Mouse (Mus musculus) CD4-positive, CD25-positive, alpha-beta regulatory T cell, adult 4 months (primary cell): ENCODE data around the gene Mfsd14b. TPM values are rescaled to one million over a fixed set of nuclear protein-coding genes. Genes with fewer than 3 reads are reported as not detected.

ENCODE experiments used
- ATAC-seq: one replicate; pipeline ENCODE4 v1.8.0; 2017
- polyA plus RNA-seq, 2 experiments: library from polyadenylated mRNA; unstranded; fragments of 100-300 nt; shearing (Covaris generic); gene quantifications; one replicate each; pipeline ENCODE4 v1.2.1; 2017

The Mfsd14b gene
- polyA plus RNA-seq, result 10 to 100 TPM; 10.1 to 16.5 TPM

- ATAC-seq, result peak; percentile 96
Observed at GRCm38 (mm10) chr13:65112459-65113110, at the start of gene Mfsd14b. Mfsd14b (minus strand) TSS chr13:65112975.

- ATAC-seq, result no peak
Observed at GRCm38 (mm10) chr13:65149940-65150339, 37.2 kb upstream of the Mfsd14b start, which contains the start of gene Olfr466. Olfr466 (plus strand) TSS chr13:65150240.

DNA sequence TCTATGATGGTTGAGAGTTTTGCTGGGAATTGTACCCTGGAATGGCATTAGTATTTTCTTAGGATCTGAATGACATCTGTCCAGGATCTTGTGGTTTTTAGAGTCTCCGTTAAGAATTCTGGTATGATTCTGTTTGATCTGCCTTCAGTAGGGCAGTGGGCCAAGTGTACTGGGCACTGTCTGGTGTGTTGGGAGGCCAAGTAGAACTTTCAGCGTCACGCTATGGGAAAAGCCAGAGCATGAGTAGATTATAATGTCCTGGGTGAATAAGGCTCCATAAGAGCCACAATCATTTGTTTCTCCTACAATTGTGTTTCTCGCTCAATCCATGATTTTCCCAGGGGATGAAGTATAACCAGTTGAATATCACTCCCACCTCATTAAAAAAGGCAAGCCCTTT is 25.0 kb upstream of the Mfsd14b start, which contains the start of gene Olfr465-ps1:
TSS of gene Olfr465-ps1 (plus strand) at position 301 of the 400 bp plus-strand sequence.
- ATAC-seq, result no peak

DNA sequence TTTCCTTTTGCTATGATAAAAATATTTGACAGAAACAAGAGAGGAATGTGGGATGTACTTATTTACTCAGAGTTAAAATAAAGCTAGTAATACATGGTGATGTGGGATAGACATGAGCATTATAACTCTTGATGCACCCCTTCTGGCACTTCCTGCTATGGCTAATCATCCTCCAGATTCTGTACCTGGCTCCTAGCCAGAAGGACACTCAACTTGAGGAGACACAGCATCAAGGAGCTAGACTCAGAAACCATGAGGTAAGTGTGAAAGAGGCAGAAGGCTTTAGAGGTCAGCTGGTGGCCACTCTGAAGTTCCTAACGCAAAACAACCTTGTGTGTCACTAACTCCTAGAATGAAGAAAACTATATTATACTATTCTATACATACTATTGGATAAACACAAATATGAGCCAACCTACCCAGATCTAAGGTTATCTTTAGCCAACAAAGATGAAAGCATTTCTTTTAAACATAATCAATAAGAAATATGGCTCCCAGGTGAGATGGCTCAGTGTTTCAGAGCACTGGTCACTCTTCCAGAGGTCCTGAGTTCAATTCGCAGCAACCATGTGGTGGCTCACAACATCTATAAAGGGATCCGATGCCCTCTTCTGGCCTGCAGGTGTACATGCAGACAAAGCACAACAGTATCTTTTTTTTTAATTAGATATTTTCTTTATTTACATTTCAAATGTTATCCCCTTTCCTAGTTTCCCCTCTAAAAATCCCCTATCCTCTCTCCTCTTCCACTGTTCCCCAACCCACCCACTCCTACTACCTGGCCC is 14.5 kb upstream of the Mfsd14b start:
- ATAC-seq, result peak; percentile 61

- no peak for ATAC-seq
Observed at GRCm38 (mm10) chr13:65122111-65122510, 9.3 kb upstream of the Mfsd14b start.

DNA sequence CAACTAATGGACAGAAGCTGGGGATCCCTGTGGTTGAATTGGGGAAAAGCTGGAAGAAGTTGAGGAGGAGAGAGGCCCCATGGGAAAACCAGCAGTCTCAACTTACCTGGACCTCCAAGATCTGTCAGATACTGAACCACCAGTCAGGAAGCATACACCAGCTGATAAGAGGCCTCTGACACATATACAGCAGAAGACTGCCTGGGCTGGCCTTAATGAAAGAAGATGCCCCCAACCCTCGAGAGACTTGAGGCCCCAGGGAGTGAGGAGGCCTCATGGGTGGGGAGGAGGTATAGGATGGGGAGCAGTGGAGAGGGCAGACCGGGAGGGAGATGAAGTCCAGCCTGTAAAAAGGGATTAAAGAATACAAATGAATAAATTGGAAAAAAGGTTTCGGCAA is 8.2 kb upstream of the Mfsd14b start:
- ATAC-seq, result no peak

DNA sequence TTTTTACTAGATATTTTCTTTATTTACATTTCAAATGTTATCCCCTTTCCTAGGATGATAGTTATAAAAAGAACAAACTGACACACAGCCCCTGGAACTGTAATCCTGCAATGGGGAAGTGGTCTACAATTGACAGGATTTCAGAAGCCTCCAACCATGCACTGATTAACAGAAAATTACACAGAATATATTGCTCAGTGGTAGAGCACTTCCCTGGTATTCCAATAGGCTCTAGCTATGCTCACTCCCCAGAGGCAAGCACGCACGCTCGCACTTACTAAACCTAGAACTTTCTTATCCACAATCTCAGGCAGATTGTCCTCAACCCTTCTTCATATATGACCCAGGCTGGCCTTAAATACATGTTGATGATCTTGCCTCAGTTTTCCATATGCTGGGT is 464 bp upstream of the Mfsd14b start:
- no peak for ATAC-seq

DNA sequence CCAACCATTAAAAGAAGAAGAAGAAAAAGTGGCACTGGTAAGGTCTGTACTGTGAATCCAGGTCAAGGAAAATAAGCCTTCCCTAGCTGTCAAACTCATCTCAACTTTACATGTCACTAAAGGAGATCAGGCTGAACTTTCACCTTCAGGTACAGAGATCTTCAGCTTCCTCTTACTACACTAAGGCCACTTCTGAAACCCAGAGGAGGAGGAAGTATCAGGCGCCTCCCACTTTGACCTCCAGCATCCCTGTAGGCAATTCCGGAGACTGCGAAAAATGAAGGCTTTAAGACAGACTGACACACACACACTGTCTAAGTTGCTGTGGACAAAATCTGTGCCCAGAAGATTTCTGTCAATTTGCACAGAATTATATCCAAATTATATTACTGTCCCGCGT is 814 bp downstream of the Mfsd14b start:
- peak; percentile 25 for ATAC-seq

DNA sequence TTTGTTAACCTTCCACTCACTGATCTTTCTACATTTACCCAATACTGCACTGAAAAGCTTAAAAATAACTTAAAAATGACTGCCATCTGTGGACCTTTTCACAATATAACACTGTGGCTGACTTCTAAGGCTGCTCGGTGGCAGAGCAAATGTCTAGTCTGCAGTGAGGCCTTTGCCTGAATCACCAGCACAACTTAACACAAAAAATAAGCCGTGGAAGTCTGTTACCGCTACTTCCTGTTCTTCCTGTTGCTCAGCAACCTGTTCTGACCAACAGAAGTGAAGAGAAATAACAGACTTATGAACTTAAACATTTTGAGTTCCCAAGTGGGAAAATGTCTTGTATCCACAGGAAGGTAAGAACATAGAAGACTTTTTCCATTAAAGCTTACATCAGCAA is 11.5 kb downstream of the Mfsd14b start:
- ATAC-seq, result peak; percentile 64

DNA sequence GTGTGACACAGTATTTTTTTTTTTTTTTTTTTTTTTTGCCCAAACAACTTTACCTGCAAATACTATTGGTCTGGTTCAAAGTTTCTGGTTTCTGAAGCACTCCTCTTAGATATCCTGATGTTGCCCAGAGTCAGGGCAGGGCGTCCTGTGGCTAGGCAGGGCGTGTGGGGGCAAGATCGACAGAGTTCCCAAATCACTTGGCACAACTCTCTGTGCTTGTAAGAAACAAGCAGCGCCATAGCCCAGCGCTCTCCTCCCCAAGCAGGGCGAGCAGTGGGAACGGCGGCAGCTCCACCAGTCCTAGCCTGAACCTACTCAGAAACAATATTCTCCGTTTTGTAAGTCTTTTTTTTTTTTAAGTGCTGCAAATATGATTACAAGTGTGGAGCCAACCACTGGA is 12.1 kb downstream of the Mfsd14b start:
- no peak for ATAC-seq

GRCm38 (mm10) chr13:65097018-65097417 is 15.8 kb downstream of the Mfsd14b start:
- ATAC-seq, result no peak

GRCm38 (mm10) chr13:65095923-65096322 is 16.9 kb downstream of the Mfsd14b start:
- no peak for ATAC-seq

DNA sequence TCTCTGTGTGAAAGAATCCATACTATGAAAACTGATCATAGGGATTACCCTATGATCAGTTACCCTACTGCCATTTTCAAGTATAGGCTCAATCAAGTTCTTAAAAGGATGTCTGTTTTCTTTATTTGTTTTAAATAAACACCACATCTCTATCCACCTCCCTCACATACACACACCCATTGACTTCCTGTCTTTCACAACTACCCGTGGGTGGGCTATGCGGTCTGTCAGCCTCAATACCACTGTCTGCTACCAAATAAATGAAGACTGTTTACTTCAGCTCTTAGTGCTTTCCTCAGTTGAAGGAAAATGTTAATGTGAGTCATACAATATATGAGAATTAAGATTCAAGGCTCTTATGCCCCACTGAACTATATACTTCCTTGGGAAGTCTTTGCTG is 42.8 kb downstream of the Mfsd14b start:
- ATAC-seq, result peak; percentile 76

- no peak for ATAC-seq
Observed at GRCm38 (mm10) chr13:65052660-65053059, 60.1 kb downstream of the Mfsd14b start, which contains the start of gene Prss47. Prss47 (minus strand) TSS chr13:65052760.

DNA sequence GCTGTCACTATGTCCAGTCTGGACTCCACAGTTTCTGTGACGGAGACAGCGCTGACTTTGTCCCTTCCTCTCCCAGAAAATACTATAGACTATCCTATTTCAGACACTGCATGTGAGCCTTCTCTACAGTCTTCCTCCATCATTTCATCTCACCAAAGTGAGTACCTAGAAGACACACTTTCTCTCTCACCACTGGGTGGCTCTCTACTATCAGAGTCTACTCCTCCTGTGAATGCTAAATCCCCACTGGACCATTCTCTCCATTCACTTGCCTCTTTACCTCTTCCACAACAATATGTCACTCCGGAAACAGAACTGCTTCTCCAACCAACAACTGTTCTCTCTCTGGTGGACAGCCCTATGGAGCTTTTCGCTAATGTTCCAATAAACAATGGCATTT is 77.7 kb downstream of the Mfsd14b start:
- ATAC-seq, result peak; percentile 45

DNA sequence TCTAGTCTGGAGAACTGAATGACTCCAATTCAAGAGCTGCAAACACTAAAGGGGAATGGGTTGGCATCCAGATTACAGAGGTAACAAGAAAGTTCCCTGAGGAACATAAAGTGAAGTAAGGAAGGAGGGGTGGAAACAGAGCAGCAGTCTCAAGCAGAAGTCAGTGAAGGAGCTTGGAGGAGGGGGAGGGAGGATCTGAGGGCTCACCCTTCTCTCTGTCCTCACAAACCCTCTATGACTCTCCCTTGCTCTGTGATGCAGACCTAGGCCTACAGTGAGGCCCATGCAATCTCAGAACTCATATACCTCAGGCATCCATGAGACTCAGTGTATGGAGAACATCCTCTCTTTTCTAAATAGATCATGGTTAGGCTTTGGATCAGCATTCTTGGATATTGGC is 80.0 kb downstream of the Mfsd14b start, which contains the start of gene Spata31d1c:
TSS of gene Spata31d1c (plus strand) at position 301 of the 400 bp plus-strand sequence.
- ATAC-seq, result no peak

Other genes starting within 250 kb of the Mfsd14b start
- not detected for gene Cntnap3, start 209.0 kb downstream of the Mfsd14b start, polyA plus RNA-seq
- gene Spata31, start 195.6 kb downstream of the Mfsd14b start, polyA plus RNA-seq, result not detected
- gene Spata31d1c, start 79.9 kb downstream of the Mfsd14b start, polyA plus RNA-seq, result not detected
- not detected for gene Prss47, start 60.2 kb downstream of the Mfsd14b start, polyA plus RNA-seq
- gene Olfr465-ps1, start 25.1 kb upstream of the Mfsd14b start, polyA plus RNA-seq, result not detected
- gene Olfr466, start 37.3 kb upstream of the Mfsd14b start, polyA plus RNA-seq, result under 1 TPM in 1 of 2 experiments, not detected in 1; 0.08 TPM
- gene Nlrp4f, start 93.0 kb upstream of the Mfsd14b start, polyA plus RNA-seq, result not detected
- not detected for gene Gm10775, start 146.6 kb upstream of the Mfsd14b start, polyA plus RNA-seq
- gene Zfp369, start 165.8 kb upstream of the Mfsd14b start, polyA plus RNA-seq, result 10 to 100 TPM; 14.5 to 16.7 TPM